Mouse (Mus musculus) gastrocnemius, postnatal 25 days (tissue): ENCODE measurements at regions not wholly inside any gene's neighbourhood (a gene's known extent, or its start where the extent isn't known, plus 50 kb on each side); places are given as distances from the start of the nearest gene placed in this dataset.
A peak's percentile ranks its signal among the peaks of the same experiment; 100 is the strongest.

Source experiments
- DNase-seq: peaks from one replicate; pipeline ENCODE4 v3.0.0; 2022

DNA sequence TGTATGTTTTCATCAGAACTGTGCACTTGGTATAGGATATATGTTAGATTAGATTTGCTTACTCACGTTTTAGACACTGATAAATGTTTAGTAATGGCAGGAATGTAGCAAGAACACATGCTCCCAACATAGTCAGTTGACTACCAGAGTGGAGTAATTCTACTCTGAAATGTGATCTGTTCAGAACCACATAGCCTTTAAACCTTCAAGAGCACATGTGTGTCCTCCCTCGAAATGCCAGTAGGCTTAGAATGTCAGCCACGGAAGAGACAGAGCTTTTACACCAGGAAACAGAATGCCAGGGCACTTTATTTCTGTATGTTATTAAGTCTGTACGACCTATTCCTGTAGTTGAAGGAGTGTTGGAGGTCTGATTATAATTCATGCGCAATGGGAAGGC is 51.3 kb upstream of the Cd28 start:
- DNase-seq: no peak

- DNase-seq: peak; percentile 47
Observed at GRCm38 (mm10) chr1:60662301-60662986, 54.2 kb upstream of the Cd28 start.

- DNase-seq: no peak
Observed at GRCm38 (mm10) chr1:60661857-60662256, 54.7 kb upstream of the Cd28 start.

- DNase-seq: no peak
Observed at GRCm38 (mm10) chr1:60659604-60660003, 57.0 kb upstream of the Cd28 start.

DNA sequence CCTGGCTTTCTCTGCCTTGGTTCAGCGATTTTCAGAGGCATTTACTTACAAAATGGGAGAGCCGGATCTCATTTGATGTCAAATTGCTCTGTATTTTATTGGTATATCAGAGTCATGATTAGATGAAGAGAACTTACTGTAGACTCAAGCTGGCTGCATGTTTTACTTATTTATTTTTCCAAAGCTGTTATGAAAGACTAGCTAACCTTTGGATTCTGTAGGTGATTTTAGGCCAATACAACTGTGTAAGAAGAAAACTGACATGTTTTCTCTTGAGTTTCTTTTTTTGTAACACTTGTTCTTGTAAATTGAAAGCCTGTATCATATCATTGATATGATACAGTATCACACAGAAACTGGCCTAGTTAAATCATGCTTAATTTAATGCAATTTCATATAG is 57.6 kb upstream of the Cd28 start:
- DNase-seq: no peak

DNA sequence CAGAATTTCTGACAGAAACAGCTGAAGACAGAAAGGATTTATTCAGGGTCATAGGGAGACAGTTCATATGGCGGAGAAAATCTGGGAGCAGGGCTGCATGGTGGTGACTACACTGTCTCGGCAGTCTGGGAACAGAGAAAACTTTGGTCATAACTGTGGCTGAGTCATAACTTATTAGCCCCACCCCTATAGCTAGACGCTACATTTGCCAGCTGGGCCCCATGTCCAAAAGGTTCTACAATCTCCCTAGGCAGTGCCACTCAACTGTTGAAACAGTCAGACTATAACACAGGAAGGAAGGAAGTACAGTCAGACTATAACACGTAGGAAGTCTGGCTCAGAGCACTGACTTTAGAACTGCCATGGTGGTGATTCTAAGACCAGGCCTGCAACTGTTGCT is 58.2 kb upstream of the Cd28 start:
- DNase-seq: no peak

GRCm38 (mm10) chr1:60657511-60657910 is 59.1 kb upstream of the Cd28 start:
- no peak for DNase-seq

DNA sequence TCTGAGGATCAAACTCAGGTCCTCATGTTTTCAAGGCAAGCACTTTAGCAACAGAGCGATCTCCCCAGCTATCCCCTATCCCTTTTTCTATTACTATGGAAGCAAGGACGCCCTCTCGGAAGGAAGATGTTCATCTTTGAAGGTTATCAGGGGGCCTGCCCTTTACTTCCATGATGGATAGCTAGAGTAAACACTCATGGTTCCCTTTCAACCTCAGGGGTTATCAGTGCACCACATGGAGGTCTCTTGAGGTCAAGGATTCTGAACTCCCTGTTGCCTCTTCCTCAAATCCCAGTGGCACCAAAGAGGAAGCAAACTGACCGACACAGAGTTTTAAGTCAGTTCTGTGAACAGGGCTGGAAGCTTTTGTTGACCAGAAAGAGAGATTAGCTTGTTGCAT is 59.6 kb upstream of the Cd28 start:
- DNase-seq: no peak

GRCm38 (mm10) chr1:60655691-60656595 is 60.7 kb upstream of the Cd28 start:
- DNase-seq: no peak

GRCm38 (mm10) chr1:60655206-60655605 is 61.4 kb upstream of the Cd28 start:
- DNase-seq: no peak

GRCm38 (mm10) chr1:60652570-60653011 is 64.0 kb upstream of the Cd28 start:
- no peak for DNase-seq

DNA sequence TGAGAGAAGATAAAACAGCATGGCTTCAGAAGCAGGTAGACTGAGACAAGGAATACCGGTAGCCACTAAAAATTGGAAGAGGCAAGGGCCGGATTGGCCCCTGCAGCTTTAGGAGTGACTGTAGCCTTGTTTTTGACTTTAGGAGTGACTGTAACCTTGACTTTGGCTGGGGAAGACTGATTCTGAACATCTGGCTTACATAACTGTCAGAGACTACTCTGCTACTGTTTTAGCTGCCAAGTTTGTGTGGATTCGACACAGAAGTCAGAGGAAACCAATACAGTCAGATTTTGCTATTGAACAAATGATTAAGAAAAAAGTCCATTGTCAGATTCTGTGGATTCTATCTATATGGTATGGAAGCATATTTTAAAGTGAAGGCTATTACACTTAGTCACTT is 66.4 kb upstream of the Cd28 start:
- no peak for DNase-seq

- no peak for DNase-seq
Observed at GRCm38 (mm10) chr1:60649303-60649850, 67.2 kb upstream of the Cd28 start.

- no peak for DNase-seq
Observed at GRCm38 (mm10) chr1:60646828-60647227, 69.8 kb upstream of the Cd28 start.

DNA sequence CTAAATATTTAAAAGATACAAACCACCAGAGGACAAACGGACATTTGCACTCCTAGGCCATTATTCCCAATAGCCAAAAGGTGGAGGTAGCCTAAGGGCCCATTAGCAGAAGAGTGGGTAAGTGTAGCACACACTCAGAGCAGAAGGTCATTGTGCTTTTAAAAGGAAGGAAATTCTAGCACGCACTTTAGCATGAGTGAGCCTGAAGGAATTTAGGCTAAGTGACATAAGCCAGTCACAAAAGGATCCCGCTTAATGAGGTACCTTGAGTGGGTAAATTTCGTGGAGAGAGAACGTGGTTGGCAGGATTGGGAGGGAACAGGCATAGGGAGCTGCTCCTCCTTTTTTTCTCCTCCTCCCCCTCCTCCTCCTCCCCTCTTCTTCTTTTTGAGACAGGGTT is 70.4 kb upstream of the Cd28 start:
- no peak for DNase-seq

DNA sequence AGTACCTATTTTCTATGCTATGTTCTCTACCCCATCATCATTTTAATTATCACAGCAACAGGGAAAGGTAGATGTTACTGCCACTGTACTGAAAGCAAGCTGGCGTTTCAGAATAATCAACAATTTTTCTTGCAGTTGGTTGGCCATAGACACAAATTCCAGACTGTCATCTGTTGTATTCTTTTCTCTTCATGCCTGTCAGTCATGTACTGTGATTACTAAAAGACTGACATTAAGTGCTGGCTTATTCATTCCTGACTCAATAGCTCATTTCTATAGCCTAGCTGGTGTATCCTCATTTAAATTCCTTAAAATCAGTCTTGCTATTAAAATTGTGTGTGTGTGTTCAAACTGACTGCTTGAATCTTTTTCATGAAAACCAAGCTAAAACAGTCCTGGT is 71.4 kb upstream of the Cd28 start:
- DNase-seq: no peak

- DNase-seq: no peak
Observed at GRCm38 (mm10) chr1:60642761-60643160, 73.8 kb upstream of the Cd28 start.

DNA sequence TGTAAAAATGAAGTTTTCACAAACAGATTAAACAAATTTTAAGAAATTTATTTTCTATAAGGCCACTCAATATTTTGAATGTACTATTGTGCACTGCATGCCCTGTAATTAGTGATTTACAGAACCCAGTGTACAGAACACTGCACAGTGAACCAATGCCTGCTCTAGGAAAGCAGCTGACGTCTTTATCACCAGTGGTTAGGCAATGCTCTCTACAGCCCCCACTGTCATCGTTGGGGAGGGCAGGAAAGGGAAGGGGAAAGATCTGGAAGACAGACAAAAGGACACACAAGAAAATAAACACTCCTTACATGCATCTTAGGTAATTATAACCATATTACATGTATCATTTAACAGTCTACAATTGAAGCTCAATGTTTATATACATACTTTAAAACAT is 74.4 kb upstream of the Cd28 start:
- no peak for DNase-seq

DNA sequence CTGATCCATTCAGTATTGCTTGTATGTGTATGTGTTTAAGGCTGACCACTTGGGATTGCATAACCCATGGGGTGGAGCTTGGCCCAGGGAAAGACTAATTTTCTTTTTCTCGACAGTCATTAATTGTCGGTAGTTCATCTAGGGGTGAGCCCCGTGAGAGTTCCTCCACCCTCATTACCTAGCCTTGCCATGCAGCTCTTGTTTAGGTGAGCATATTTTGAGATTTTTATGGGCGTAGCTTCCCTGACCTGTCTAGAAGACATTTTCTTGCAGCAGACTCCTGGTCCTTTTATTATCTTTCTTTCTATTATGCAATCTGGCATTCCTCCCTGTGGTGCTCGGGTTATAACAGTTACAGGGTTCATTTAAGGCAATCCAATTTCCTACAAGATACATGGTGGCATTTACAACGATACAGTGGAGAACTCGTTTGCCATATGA is 74.4 kb upstream of the Raph1 start:
- no peak for DNase-seq

- no peak for DNase-seq
Observed at GRCm38 (mm10) chr1:60639536-60639935, 72.6 kb upstream of the Raph1 start.

GRCm38 (mm10) chr1:60639059-60639458 is 72.2 kb upstream of the Raph1 start:
- no peak for DNase-seq

DNA sequence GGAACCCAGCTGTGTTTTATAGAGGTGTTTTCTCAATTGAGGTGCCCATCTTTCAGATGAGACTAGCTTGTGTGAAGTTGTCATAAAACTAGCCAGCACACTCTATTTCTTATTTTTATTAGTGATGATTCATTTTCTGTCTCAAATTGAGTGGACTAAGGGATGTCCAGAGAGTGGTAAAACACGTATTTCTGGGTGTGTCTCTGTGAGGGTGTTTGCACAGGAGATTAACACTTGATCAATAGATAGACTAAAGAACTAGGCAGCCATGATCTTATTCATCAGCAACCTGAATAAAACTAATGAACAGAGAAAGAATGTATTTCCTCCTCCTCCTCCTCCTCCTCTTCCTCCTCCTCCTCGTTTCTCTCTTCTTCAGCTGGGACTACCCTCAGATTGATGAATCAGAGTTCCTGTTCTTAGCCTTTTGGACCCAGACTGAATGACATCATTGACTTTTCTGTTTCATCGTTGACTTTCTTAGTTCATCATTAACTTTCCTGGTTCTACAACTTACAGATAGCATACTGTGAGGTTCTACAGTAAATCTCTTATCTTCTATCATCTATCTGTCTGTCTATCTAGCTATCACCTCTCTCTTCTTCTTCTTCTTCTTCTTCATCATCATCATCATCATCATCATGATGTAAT is 70.0 kb upstream of the Raph1 start:
- no peak for DNase-seq
